Mouse (Mus musculus) forebrain, embryonic 10.5 days (tissue): ENCODE results near the gene Jagn1. TPM values are rescaled to one million over a fixed set of nuclear protein-coding genes. Genes with fewer than 3 reads are reported as not detected.
A peak's percentile ranks its signal among the peaks of the same experiment; 100 is the strongest.

Experiments used
- DNase-seq: peaks from one replicate; pipeline ENCODE4 v3.0.0-alpha.2; 2017; ENCODE audit warnings: low spot score; ENCODE audit errors: extremely low spot score
- H3K27ac ChIP-seq: fragments of 300-500 bp; sonication (generic); 2 replicates; pipeline ENCODE4 v1.5.1; 2016; ENCODE audit warnings: mild to moderate bottlenecking
- H3K27me3 ChIP-seq: fragments of 300-500 bp; sonication (generic); 2 replicates; pipeline ENCODE4 v1.6.1; 2016; ENCODE audit warnings: mild to moderate bottlenecking; ENCODE audit not compliant: poor library complexity, severe bottlenecking
- H3K36me3 ChIP-seq: fragments of 300-500 bp; sonication (generic); replicated peaks from 2 replicates; pipeline ENCODE4 v1.6.1; 2016; ENCODE audit warnings: mild to moderate bottlenecking, moderate library complexity
- H3K4me1 ChIP-seq: fragments of 300-500 bp; sonication (generic); 2 replicates; pipeline ENCODE4 v1.6.1; 2016
- H3K4me3 ChIP-seq: fragments of 300-500 bp; sonication (generic); 2 replicates; pipeline ENCODE4 v1.5.1; 2016; ENCODE audit warnings: mild to moderate bottlenecking, moderate library complexity
- H3K9me3 ChIP-seq: fragments of 300-500 bp; sonication (generic); 2 replicates; pipeline ENCODE4 v1.6.1; 2016; ENCODE audit warnings: mild to moderate bottlenecking, moderate library complexity
- WGBS: fragments of 180-500 bp; shearing (Covaris S2); methylation state at CpG from one replicate; pipeline ENCODE4 v1.1.7; 2016; 5-methylcytosine and 5-hydroxymethylcytosine counted together
- polyA plus RNA-seq: library from polyadenylated mRNA; unstranded; fragments of >200 nt; fragmentation: Nextera tagmentation; extraction: Ambion mirVana; gene quantifications from 2 replicates; pipeline ENCODE4 v1.2.1, GENCODE M21; 2016

Gene Jagn1
- polyA plus RNA-seq, 1 experiment from 2014 or later, result 85.1 TPM

- Histone ChIP-seq H3K4me1 (peaks cover 34% of the 10 kb centered on the region), H3K4me3 (peak overlapping the region; percentile 54), H3K36me3 (no peaks in the 10 kb centered on the region), H3K27ac (0 out of 2 replicates have a peak overlapping the region, but pooled peaks have one; percentile 62), H3K27me3 (peaks cover 54% of the 10 kb centered on the region), H3K9me3 (no peaks in the 10 kb centered on the region)
- WGBS, result 81% methylated on average over 3 of the region's 3 CpGs
- no peak for DNase-seq
These were observed 26.1 kb downstream of the Jagn1 start for GRCm38 (mm10) chr6:113468512-113468911.

- peak overlapping the region; percentile 62 for H3K27ac ChIP-seq
These were observed 26.7 kb downstream of the Jagn1 start for GRCm38 (mm10) chr6:113469021-113469420.

GRCm38 (mm10) chr6:113469432-113469831, 27.1 kb downstream of the Jagn1 start:
- Histone ChIP-seq H3K27me3 (peaks cover 58% of the 10 kb centered on the region), H3K36me3 (no peaks in the 10 kb centered on the region), H3K4me3 (peak overlapping the region; percentile 54), H3K27ac (peak overlapping the region; percentile 62), H3K9me3 (no peaks in the 10 kb centered on the region), H3K4me1 (peaks cover 34% of the 10 kb centered on the region)
- WGBS, result 2% methylated on average over 31 of the region's 31 CpGs
- peak; percentile 81 for DNase-seq

More at GRCm38 (mm10) chr6:113469021-113469420, 26.7 kb downstream of the Jagn1 start:
- peak; percentile 65 for DNase-seq
- H3K36me3 ChIP-seq, result no peaks in the 10 kb centered on the region
- 9% methylated on average over 9 of the region's 9 CpGs for WGBS
- peaks cover 34% of the 10 kb centered on the region for H3K4me1 ChIP-seq
- H3K9me3 ChIP-seq, result no peaks in the 10 kb centered on the region
- H3K4me3 ChIP-seq, result peak overlapping the region; percentile 54
- peaks cover 55% of the 10 kb centered on the region for H3K27me3 ChIP-seq

GRCm38 (mm10) chr6:113471297-113471936, 29.0 kb downstream of the Jagn1 start, which contains the start of gene Il17rc:
Gene Il17rc (plus strand): TSS chr6:113471427.
- peak within 1 kb of the TSS; percentile 54; the same call in 1 of the 2 replicates for H3K27ac ChIP-seq
- peak; percentile 27 for DNase-seq

GRCm38 (mm10) chr6:113472061-113472460, 29.7 kb downstream of the Jagn1 start:
- no peak overlapping the region for H3K27ac ChIP-seq

More at GRCm38 (mm10) chr6:113471297-113471936, 29.0 kb downstream of the Jagn1 start, which contains the start of gene Il17rc:
- Histone ChIP-seq H3K36me3 (no peaks in the 10 kb centered on the region), H3K4me3 (peak within 1 kb of the TSS; percentile 24), H3K27me3 (peaks cover 57% of the 10 kb centered on the region), H3K9me3 (no peaks in the 10 kb centered on the region), H3K4me1 (peaks cover 34% of the 10 kb centered on the region)
- 18% methylated on average over 12 of the region's 12 CpGs for WGBS

GRCm38 (mm10) chr6:113473246-113473645, 30.9 kb downstream of the Jagn1 start:
- no peak overlapping the region for H3K27ac ChIP-seq
- no peak overlapping the region for H3K4me3 ChIP-seq
- H3K9me3 ChIP-seq, result no peaks in the 10 kb centered on the region
- peaks cover 34% of the 10 kb centered on the region for H3K4me1 ChIP-seq
- WGBS, result 78% methylated on average over 2 of the region's 2 CpGs
- DNase-seq, result no peak
- no peaks in the 10 kb centered on the region for H3K36me3 ChIP-seq
- H3K27me3 ChIP-seq, result peaks cover 57% of the 10 kb centered on the region

More at GRCm38 (mm10) chr6:113472061-113472460, 29.7 kb downstream of the Jagn1 start:
- Histone ChIP-seq H3K9me3 (no peaks in the 10 kb centered on the region), H3K4me3 (no peak overlapping the region), H3K4me1 (peaks cover 34% of the 10 kb centered on the region), H3K36me3 (no peaks in the 10 kb centered on the region), H3K27me3 (peaks cover 57% of the 10 kb centered on the region)
- DNase-seq, result no peak
- 71% methylated on average over 10 of the region's 10 CpGs for WGBS

- Histone ChIP-seq H3K4me3 (no peak overlapping the region), H3K27me3 (peaks cover 54% of the 10 kb centered on the region), H3K9me3 (no peaks in the 10 kb centered on the region), H3K4me1 (peaks cover 32% of the 10 kb centered on the region), H3K36me3 (no peaks in the 10 kb centered on the region), H3K27ac (no peak overlapping the region)
- WGBS, result 87% methylated on average over 6 of the region's 6 CpGs
- no peak for DNase-seq
These were observed 31.3 kb downstream of the Jagn1 start for GRCm38 (mm10) chr6:113473715-113474114.

GRCm38 (mm10) chr6:113477353-113477752, 35.0 kb downstream of the Jagn1 start:
- H3K27ac ChIP-seq, result no peak overlapping the region
- H3K4me1 ChIP-seq, result peaks cover 20% of the 10 kb centered on the region
- DNase-seq, result no peak
- H3K4me3 ChIP-seq, result no peak overlapping the region
- H3K9me3 ChIP-seq, result no peaks in the 10 kb centered on the region
- WGBS, result 63% methylated on average over 7 of the region's 7 CpGs
- peaks cover 54% of the 10 kb centered on the region for H3K27me3 ChIP-seq
- H3K36me3 ChIP-seq, result no peaks in the 10 kb centered on the region

- H3K4me3 ChIP-seq, result no peak overlapping the region
- WGBS, result 83% methylated on average over 10 of the region's 10 CpGs
These were observed 36.5 kb downstream of the Jagn1 start for GRCm38 (mm10) chr6:113478906-113479305.

GRCm38 (mm10) chr6:113480555-113481373, 38.4 kb downstream of the Jagn1 start:
- 0 out of 2 replicates have a peak, but pooled peaks cover 2% of the 10 kb centered on the region for H3K36me3 ChIP-seq
- no peak overlapping the region for H3K27ac ChIP-seq
- 71% methylated on average over 18 of the region's 18 CpGs for WGBS
- DNase-seq, result no peak
- H3K27me3 ChIP-seq, result peaks cover 48% of the 10 kb centered on the region
- H3K9me3 ChIP-seq, result no peaks in the 10 kb centered on the region
- H3K4me1 ChIP-seq, result peaks cover 46% of the 10 kb centered on the region
- H3K4me3 ChIP-seq, result no peak overlapping the region

More at GRCm38 (mm10) chr6:113478906-113479305, 36.5 kb downstream of the Jagn1 start:
- no peaks in the 10 kb centered on the region for H3K9me3 ChIP-seq
- H3K36me3 ChIP-seq, result no peaks in the 10 kb centered on the region
- no peak for DNase-seq
- peaks cover 52% of the 10 kb centered on the region for H3K27me3 ChIP-seq
- peaks cover 31% of the 10 kb centered on the region for H3K4me1 ChIP-seq
- H3K27ac ChIP-seq, result no peak overlapping the region

- peaks cover 42% of the 10 kb centered on the region for H3K27me3 ChIP-seq
- no peak for DNase-seq
- H3K4me3 ChIP-seq, result peak overlapping the region; percentile 75
- peak overlapping the region; percentile 93 for H3K27ac ChIP-seq
- H3K36me3 ChIP-seq, result peaks cover 7% of the 10 kb centered on the region
- WGBS, result under 1% methylated on average over 65 of the region's 65 CpGs
- peaks cover 57% of the 10 kb centered on the region for H3K4me1 ChIP-seq
- no peaks in the 10 kb centered on the region for H3K9me3 ChIP-seq
These were observed 40.2 kb downstream of the Jagn1 start for GRCm38 (mm10) chr6:113482477-113483099.

- H3K9me3 ChIP-seq, result no peaks in the 10 kb centered on the region
- peak within 1 kb of the TSS; percentile 93 for H3K27ac ChIP-seq
- peak within 1 kb of the TSS; percentile 75 for H3K4me3 ChIP-seq
- H3K27me3 ChIP-seq, result peaks cover 42% of the 10 kb centered on the region
- under 1% methylated on average over 26 of the region's 26 CpGs for whole genome bisulfite sequencing
- peaks cover 62% of the 10 kb centered on the region for H3K4me1 ChIP-seq
- H3K36me3 ChIP-seq, result peaks cover 13% of the 10 kb centered on the region
- peak; percentile 94 for DNase-seq
These were observed 40.8 kb downstream of the Jagn1 start, which contains the start of gene Creld1 for GRCm38 (mm10) chr6:113483100-113483615. Gene Creld1 (plus strand): TSS chr6:113483297.
